Mouse (Mus musculus) ES-Bruce4 (cell line): Measurements from ENCODE around the gene Tbck. TPM values are rescaled to one million over a fixed set of nuclear protein-coding genes. Genes with fewer than 3 reads are reported as not detected.

ENCODE experiments used
- H3K27ac ChIP-seq: 2 replicates; pipeline ENCODE4 v1.5.1; 2012; ENCODE audit warnings: low read length, inconsistent platforms; ENCODE audit not compliant: insufficient read depth
- H3K27me3 ChIP-seq: 2 replicates; pipeline ENCODE4 v1.6.1; 2012; ENCODE audit warnings: mild to moderate bottlenecking, low read length, inconsistent platforms; ENCODE audit not compliant: control insufficient read depth, poor library complexity, insufficient read depth, severe bottlenecking
- H3K36me3 ChIP-seq: 2 replicates; pipeline ENCODE4 v1.6.1; 2012; ENCODE audit warnings: inconsistent platforms, mild to moderate bottlenecking, low read length, moderate library complexity; ENCODE audit not compliant: control insufficient read depth, poor library complexity, insufficient read depth, severe bottlenecking
- H3K4me1 ChIP-seq: one replicate; pipeline ENCODE4 v1.8.1; 2011; ENCODE audit warnings: low read length; ENCODE audit not compliant: control insufficient read depth, insufficient read depth
- H3K4me3 ChIP-seq: 2 replicates; pipeline ENCODE4 v1.5.1; 2011; ENCODE audit warnings: low read depth, mild to moderate bottlenecking, low read length
- H3K9ac ChIP-seq: 2 replicates; pipeline ENCODE4 v1.6.1; 2012; ENCODE audit warnings: low read depth, mild to moderate bottlenecking, inconsistent platforms; ENCODE audit not compliant: poor library complexity, severe bottlenecking
- H3K9me3 ChIP-seq: replicated peaks from 2 replicates; pipeline ENCODE4 v1.6.1; 2012; ENCODE audit warnings: mild to moderate bottlenecking, low read length, inconsistent platforms; ENCODE audit not compliant: control insufficient read depth, poor library complexity, insufficient read depth, severe bottlenecking
- CTCF ChIP-seq: IDR thresholded peaks from one replicate; pipeline ENCODE4 v1.8.1; 2011; ENCODE audit warnings: low read depth, low read length
- EP300 ChIP-seq: IDR thresholded peaks from 2 replicates; pipeline ENCODE4 v1.6.1; 2011; ENCODE audit warnings: low read depth, low read length; ENCODE audit not compliant: insufficient read depth
- POLR2A ChIP-seq: IDR thresholded peaks from one replicate; pipeline ENCODE4 v1.8.1; 2011; ENCODE audit warnings: low read length; ENCODE audit not compliant: insufficient read depth
- polyA plus RNA-seq: library from polyadenylated mRNA; stranded (reverse); fragments of >200 nt; gene quantifications from 2 replicates; pipeline ENCODE4 v1.2.4, GENCODE M21; 2011; ENCODE audit warnings: low read depth; ENCODE audit not compliant: missing spikeins, insufficient read depth, insufficient read length

Gene Tbck
- polyA plus RNA-seq, 1 experiment = 11.5 TPM

GRCm38 (mm10) chr3:132839516-132839915 lies 155.6 kb downstream of the Tbck start:
- peaks cover 2% of the 10 kb centered on the region; the same call in 1 of the 2 replicates for H3K36me3 ChIP-seq
- H3K27me3 ChIP-seq = no peaks in the 10 kb centered on the region
- H3K9ac ChIP-seq = no peak overlapping the region
- H3K9me3 ChIP-seq = no peaks in the 10 kb centered on the region
- no peak overlapping the region for H3K27ac ChIP-seq
- TF ChIP-seq EP300 (no peak), POLR2A (no peak), CTCF (no peak)
- H3K4me3 ChIP-seq = no peak overlapping the region
- no peaks in the 10 kb centered on the region for H3K4me1 ChIP-seq

- H3K9ac ChIP-seq = no peak overlapping the region
- H3K4me3 ChIP-seq = no peak overlapping the region
- no peaks in the 10 kb centered on the region for H3K27me3 ChIP-seq
- TF ChIP-seq CTCF = no peak
- TF ChIP-seq POLR2A = no peak
- TF ChIP-seq EP300 = no peak
- peaks cover 2% of the 10 kb centered on the region; the same call in 1 of the 2 replicates for H3K36me3 ChIP-seq
- H3K9me3 ChIP-seq = no peaks in the 10 kb centered on the region
- H3K4me1 ChIP-seq = no peaks in the 10 kb centered on the region
- H3K27ac ChIP-seq = no peak overlapping the region
Measured at GRCm38 (mm10) chr3:132842676-132843075, 158.7 kb downstream of the Tbck start.

- no peaks in the 10 kb centered on the region for H3K4me1 ChIP-seq
- no peaks in the 10 kb centered on the region for H3K9me3 ChIP-seq
- TF ChIP-seq CTCF (no peak), EP300 (no peak), POLR2A (no peak)
Measured at GRCm38 (mm10) chr3:132849669-132850068, 165.7 kb downstream of the Tbck start.

GRCm38 (mm10) chr3:132850431-132850830 lies 166.5 kb downstream of the Tbck start:
- Histone ChIP-seq H3K27ac (no peak overlapping the region), H3K9ac (no peak overlapping the region), H3K27me3 (no peaks in the 10 kb centered on the region), H3K4me3 (no peak overlapping the region), H3K4me1 (no peaks in the 10 kb centered on the region), H3K9me3 (no peaks in the 10 kb centered on the region), H3K36me3 (no peaks in the 10 kb centered on the region)
- TF ChIP-seq EP300 (no peak), POLR2A (no peak), CTCF (no peak)

More at GRCm38 (mm10) chr3:132849669-132850068, 165.7 kb downstream of the Tbck start:
- no peak overlapping the region for H3K4me3 ChIP-seq
- no peak overlapping the region for H3K9ac ChIP-seq
- H3K36me3 ChIP-seq = no peaks in the 10 kb centered on the region
- H3K27me3 ChIP-seq = no peaks in the 10 kb centered on the region
- H3K27ac ChIP-seq = no peak overlapping the region

- H3K27ac ChIP-seq = no peak overlapping the region
- H3K4me3 ChIP-seq = no peak overlapping the region
- no peaks in the 10 kb centered on the region for H3K9me3 ChIP-seq
- H3K27me3 ChIP-seq = no peaks in the 10 kb centered on the region
- H3K4me1 ChIP-seq = no peaks in the 10 kb centered on the region
- no peaks in the 10 kb centered on the region for H3K36me3 ChIP-seq
- TF ChIP-seq POLR2A (no peak), EP300 (no peak), CTCF (no peak)
- H3K9ac ChIP-seq = no peak overlapping the region
Measured at GRCm38 (mm10) chr3:132851417-132851816, 167.5 kb downstream of the Tbck start.

GRCm38 (mm10) chr3:132851841-132852728 lies 168.1 kb downstream of the Tbck start:
- TF ChIP-seq EP300 (no peak), POLR2A (no peak), CTCF (no peak)
- Histone ChIP-seq H3K9me3 (no peaks in the 10 kb centered on the region), H3K27me3 (no peaks in the 10 kb centered on the region), H3K9ac (no peak overlapping the region), H3K27ac (no peak overlapping the region), H3K36me3 (no peaks in the 10 kb centered on the region), H3K4me3 (no peak overlapping the region), H3K4me1 (no peaks in the 10 kb centered on the region)
